Mouse (Mus musculus): Measurements from ENCODE around the gene Nap1l1.

- no peak for TF ChIP-seq CTCF (IDR thresholded peaks at IDR 0.05; ENCODE audit: low read depth, low read length)
- no peak for TF ChIP-seq POLR2A (IDR thresholded peaks at IDR 0.05; ENCODE audit: insufficient read depth, low read length)
Observed at GRCm38 (mm10) chr10:111441034-111441440, 32.0 kb upstream of the Nap1l1 start.
